Mouse (Mus musculus) hindbrain, postnatal 0 days (tissue): ENCODE data around the gene Amz2. TPM values are rescaled to one million over a fixed set of nuclear protein-coding genes. Genes with fewer than 3 reads are reported as not detected.

ENCODE experiments used
- ATAC-seq: fragments of 200-750 bp; cut with Nextera tagmentation; 2 replicates; pipeline ENCODE4 v1.8.0; 2017; ENCODE audit warnings: mild to moderate bottlenecking, moderate TSS enrichment, moderate library complexity
- DNase-seq: peaks from one replicate; pipeline ENCODE4 v3.0.0-alpha.2; 2015; ENCODE audit warnings: low spot score
- H3K27ac ChIP-seq: fragments of 300-500 bp; sonication (generic); 2 replicates; pipeline ENCODE4 v1.5.1; 2014; ENCODE audit warnings: mild to moderate bottlenecking
- H3K27me3 ChIP-seq: fragments of 300-500 bp; sonication (generic); 2 replicates; pipeline ENCODE4 v1.6.1; 2014; ENCODE audit warnings: low read length, mixed read lengths; ENCODE audit not compliant: insufficient read depth
- H3K36me3 ChIP-seq: fragments of 300-500 bp; sonication (generic); 2 replicates; pipeline ENCODE4 v1.6.1; 2014; ENCODE audit warnings: low read length, mixed read lengths; ENCODE audit not compliant: insufficient read depth
- H3K4me1 ChIP-seq: fragments of 300-500 bp; sonication (generic); 2 replicates; pipeline ENCODE4 v1.6.1; 2014; ENCODE audit warnings: antibody characterized with exemption, low read length, mixed read lengths; ENCODE audit not compliant: insufficient read depth
- H3K4me2 ChIP-seq: fragments of 300-500 bp; sonication (generic); 2 replicates; pipeline ENCODE4 v1.6.1; 2014; ENCODE audit warnings: low read depth, mild to moderate bottlenecking, low read length, moderate library complexity, mixed read lengths
- H3K4me3 ChIP-seq: fragments of 300-500 bp; sonication (generic); 2 replicates; pipeline ENCODE4 v1.5.1; 2014; ENCODE audit warnings: low read length
- H3K9ac ChIP-seq: fragments of 300-500 bp; sonication (generic); replicated peaks from 2 replicates; pipeline ENCODE4 v1.6.1; 2014; ENCODE audit warnings: mild to moderate bottlenecking, low read length, moderate library complexity, mixed read lengths
- H3K9me3 ChIP-seq: fragments of 300-500 bp; sonication (generic); 2 replicates; pipeline ENCODE4 v1.6.1; 2016; ENCODE audit warnings: low read length, mixed read lengths
- CTCF ChIP-seq: IDR thresholded peaks from 2 replicates; pipeline ENCODE4 v1.5.1; 2016; ENCODE audit warnings: antibody characterized with exemption, control low read depth, low read depth
- WGBS: fragments of 180-500 bp; shearing (Covaris S2); extraction: QIAGEN DNeasy Blood & Tissue Kit; methylation state at CpG from one replicate; pipeline ENCODE4 v1.1.7; 2014; 5-methylcytosine and 5-hydroxymethylcytosine counted together
- polyA plus RNA-seq: library from polyadenylated mRNA; unstranded; fragments of >200 nt; fragmentation: Nextera tagmentation; extraction: Ambion mirVana; gene quantifications from 2 replicates; pipeline ENCODE4 v1.2.1, GENCODE M21; 2015
- total RNA-seq: library from RNA; depleted of rRNA; stranded (reverse); fragments of >200 nt; gene quantifications from 2 replicates; pipeline ENCODE4 v1.2.3, GENCODE M21; 2014

The Amz2 gene
- total and polyA plus RNA-seq, 2 experiments from 2014 or later = 38.4 to 145 TPM

GRCm38 (mm10) chr11:109474836-109475235 is 49.1 kb downstream of the Amz2 start:
- ATAC-seq (no peak), DNase-seq (no peak)
- Histone ChIP-seq H3K9me3 (no peaks in the 10 kb centered on the region), H3K9ac (no peak overlapping the region), H3K36me3 (no peaks in the 10 kb centered on the region), H3K27me3 (no peaks in the 10 kb centered on the region), H3K4me3 (no peak overlapping the region), H3K27ac (no peak overlapping the region), H3K4me1 (peaks cover 3% of the 10 kb centered on the region; the same call in 1 of the 2 replicates), H3K4me2 (no peak overlapping the region)
- no peak for TF ChIP-seq CTCF
- WGBS = 82% methylated on average over 13 of the region's 13 CpGs

GRCm38 (mm10) chr11:109475717-109476116 is 50.0 kb downstream of the Amz2 start:
- Histone ChIP-seq H3K4me3 (no peak overlapping the region), H3K36me3 (no peaks in the 10 kb centered on the region), H3K4me2 (no peak overlapping the region), H3K4me1 (peaks cover 3% of the 10 kb centered on the region; the same call in 1 of the 2 replicates), H3K9ac (no peak overlapping the region), H3K27ac (0 out of 2 replicates have a peak overlapping the region, but pooled peaks have one; percentile 4), H3K9me3 (no peaks in the 10 kb centered on the region), H3K27me3 (no peaks in the 10 kb centered on the region)
- ATAC-seq (no peak), DNase-seq (no peak)
- WGBS = 62% methylated on average over 4 of the region's 4 CpGs
- no peak for TF ChIP-seq CTCF

GRCm38 (mm10) chr11:109476241-109476640 is 50.5 kb downstream of the Amz2 start:
- DNase-seq (peak; percentile 39), ATAC-seq (no peak)
- 23% methylated on average over 2 of the region's 2 CpGs for WGBS
- Histone ChIP-seq H3K4me2 (no peak overlapping the region), H3K9ac (no peak overlapping the region), H3K27ac (peak overlapping the region; percentile 63), H3K4me1 (peaks cover 2% of the 10 kb centered on the region; the same call in 1 of the 2 replicates), H3K4me3 (no peak overlapping the region), H3K36me3 (no peaks in the 10 kb centered on the region), H3K9me3 (no peaks in the 10 kb centered on the region), H3K27me3 (no peaks in the 10 kb centered on the region)
- TF ChIP-seq CTCF = no peak

GRCm38 (mm10) chr11:109476653-109477052 is 50.9 kb downstream of the Amz2 start:
- WGBS = 30% methylated on average over 6 of the region's 6 CpGs
- H3K9me3 ChIP-seq = no peaks in the 10 kb centered on the region
- no peak for ATAC-seq
- DNase-seq = no peak
- no peaks in the 10 kb centered on the region for H3K4me1 ChIP-seq
- H3K9ac ChIP-seq = no peak overlapping the region
- H3K27ac ChIP-seq = peak overlapping the region; percentile 63
- no peaks in the 10 kb centered on the region for H3K27me3 ChIP-seq
- no peak overlapping the region for H3K4me2 ChIP-seq
- TF ChIP-seq CTCF = no peak
- no peak overlapping the region for H3K4me3 ChIP-seq
- no peaks in the 10 kb centered on the region for H3K36me3 ChIP-seq

- Histone ChIP-seq H3K27ac (no peak overlapping the region), H3K27me3 (no peaks in the 10 kb centered on the region), H3K9me3 (no peaks in the 10 kb centered on the region), H3K4me1 (no peaks in the 10 kb centered on the region), H3K4me2 (no peak overlapping the region), H3K9ac (no peak overlapping the region), H3K4me3 (no peak overlapping the region), H3K36me3 (no peaks in the 10 kb centered on the region)
- WGBS = 44% methylated on average over 16 of the region's 16 CpGs
- TF ChIP-seq CTCF = no peak
- ATAC-seq (no peak), DNase-seq (no peak)
Measured at GRCm38 (mm10) chr11:109477606-109478380, 52.0 kb downstream of the Amz2 start.

GRCm38 (mm10) chr11:109479575-109480285 is 54.0 kb downstream of the Amz2 start:
- Histone ChIP-seq H3K27me3 (no peaks in the 10 kb centered on the region), H3K4me2 (no peak overlapping the region), H3K9ac (no peak overlapping the region), H3K27ac (no peak overlapping the region), H3K4me3 (no peak overlapping the region), H3K4me1 (no peaks in the 10 kb centered on the region), H3K9me3 (no peaks in the 10 kb centered on the region), H3K36me3 (no peaks in the 10 kb centered on the region)
- WGBS = 48% methylated on average over 16 of the region's 16 CpGs
- no peak for TF ChIP-seq CTCF
- no peak for ATAC-seq
- no peak for DNase-seq
